Comparison of ENCODE assay signal across 10 mouse cellular contexts in the genomic region with DNA sequence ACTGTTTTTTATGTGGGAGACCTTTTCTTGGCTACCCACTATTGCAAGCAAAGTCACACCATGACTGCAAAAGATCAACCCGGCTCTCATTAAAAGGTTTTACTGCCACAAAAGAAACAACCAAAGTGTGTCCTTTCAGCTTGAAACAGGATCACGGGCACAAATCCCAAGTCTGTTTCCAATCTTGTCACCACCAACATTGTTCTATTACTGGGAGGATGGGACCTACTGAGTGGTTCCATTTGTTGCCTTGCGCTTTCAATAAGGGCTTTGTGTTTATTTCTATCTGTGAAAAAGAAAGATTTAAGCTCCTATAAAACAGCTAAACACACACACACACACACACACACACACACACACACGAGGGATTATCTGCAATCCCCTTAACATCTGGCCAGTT. TPM values are rescaled to one million over a fixed set of nuclear protein-coding genes. Genes with fewer than 3 reads are reported as not detected.
DNase-seq lines count a peak whose midpoint lies in the region; ATAC-seq and TF ChIP-seq lines count a peak whose summit lies in the region.
"Had no signal": no experiment of that assay in that cellular context is flagged by ENCODE, and none has a peak within 500 bp of the region (broad histone marks: within the 10 kb centered on the region; RNA-seq: fewer than 3 reads in every experiment).

No protein-coding gene starts in this region.

- no peak for TF ChIP-seq CTCF in stomach, postnatal 0 days (IDR thresholded peaks at IDR 0.05; ENCODE audit: low read depth)

- no peak for ATAC-seq in forebrain, embryonic 12.5 days (ENCODE audit: low FRiP score)
- no peak for ATAC-seq in forebrain, embryonic 11.5 days (replicated peaks; ENCODE audit: low FRiP score)
- ATAC-seq in neural tube, embryonic 11.5 days (ENCODE audit: insufficient read depth, low FRiP score, low TSS enrichment): no peak
- no peak for ATAC-seq in stomach, postnatal 0 days (ENCODE audit: low FRiP score, low TSS enrichment)

- H3K9ac ChIP-seq in forebrain, embryonic 12.5 days: no peak overlapping the region
- no peak overlapping the region for H3K9ac ChIP-seq in forebrain, embryonic 11.5 days (ENCODE audit: low read length)
- H3K9ac ChIP-seq in neural tube, embryonic 11.5 days (ENCODE audit: low read length): no peak overlapping the region
- H3K9ac ChIP-seq in stomach, postnatal 0 days (ENCODE audit: low read length): no peak overlapping the region

- no peak overlapping the region for H3K27ac ChIP-seq in forebrain, embryonic 12.5 days
- no peak overlapping the region for H3K27ac ChIP-seq in forebrain, embryonic 11.5 days (ENCODE audit: low read depth, low read length)
- no peak overlapping the region for H3K27ac ChIP-seq in neural tube, embryonic 11.5 days (ENCODE audit: low read depth, low read length)
- H3K27ac ChIP-seq in limb, embryonic 10.5 days: peak overlapping the region; percentile 65
- peak overlapping the region; percentile 97 for H3K27ac ChIP-seq in stomach, postnatal 0 days (replicated peaks)

- no peak overlapping the region for H3K4me3 ChIP-seq in forebrain, embryonic 12.5 days (replicated peaks)
- H3K4me3 ChIP-seq in forebrain, embryonic 11.5 days (ENCODE audit: low read depth, low read length): no peak overlapping the region
- H3K4me3 ChIP-seq in neural tube, embryonic 11.5 days (ENCODE audit: low read depth, low read length): peak overlapping the region; percentile 78; the same call in 1 of the 2 replicates
- H3K4me3 ChIP-seq in limb, embryonic 10.5 days: peak overlapping the region; percentile 88
- H3K4me3 ChIP-seq in stomach, postnatal 0 days (ENCODE audit: low read depth, low read length): peak overlapping the region; percentile 96

- no peak for DNase-seq in forebrain, embryonic 11.5 days (ENCODE audit: low spot score)
- DNase-seq in neural tube, embryonic 11.5 days (ENCODE audit: low spot score): no peak
- no peak for DNase-seq in neural tube, embryonic 10.5 days (ENCODE audit: extremely low spot score, low spot score)
- DNase-seq in limb, embryonic 10.5 days (ENCODE audit: low spot score): no peak
- DNase-seq in stomach, postnatal 0 days (ENCODE audit: low spot score): no peak
- DNase-seq in urinary bladder, adult 18-20 months (ENCODE audit: low spot score in 2 of 2): no peak
- no peak for DNase-seq in ovary, postnatal 10 days (ENCODE audit: low spot score)
- DNase-seq: cerebellum, adult 11 months; gastrocnemius, postnatal 10 days had no signal

- WGBS in forebrain, embryonic 12.5 days: 9% methylated on average over 4 of the region's 4 CpGs
- 9% methylated on average over 4 of the region's 4 CpGs for WGBS in forebrain, embryonic 11.5 days
- WGBS in neural tube, embryonic 11.5 days: 30% methylated on average over 4 of the region's 4 CpGs
- WGBS in limb, embryonic 10.5 days: 17% methylated on average over 4 of the region's 4 CpGs
- 31% methylated on average over 4 of the region's 4 CpGs for WGBS in stomach, postnatal 0 days

- H3K4me1 ChIP-seq in forebrain, embryonic 12.5 days: peaks cover 7% of the 10 kb centered on the region
- H3K4me1 ChIP-seq in forebrain, embryonic 11.5 days (replicated peaks; ENCODE audit: control insufficient read depth, insufficient read depth, low read length): 0 out of 2 replicates have a peak, but pooled peaks cover 2% of the 10 kb centered on the region
- no peaks in the 10 kb centered on the region for H3K4me1 ChIP-seq in neural tube, embryonic 11.5 days (ENCODE audit: control insufficient read depth, insufficient read depth, low read length)
- H3K4me1 ChIP-seq in limb, embryonic 10.5 days: peaks cover 37% of the 10 kb centered on the region
- H3K4me1 ChIP-seq in stomach, postnatal 0 days (replicated peaks; ENCODE audit: control insufficient read depth, insufficient read depth): no peaks in the 10 kb centered on the region

- H3K4me2 ChIP-seq in forebrain, embryonic 12.5 days: peak overlapping the region; percentile 80
- H3K4me2 ChIP-seq in forebrain, embryonic 11.5 days (ENCODE audit: low read depth, low read length, severe bottlenecking): no peak overlapping the region
- peak overlapping the region; percentile 64 for H3K4me2 ChIP-seq in neural tube, embryonic 11.5 days (ENCODE audit: low read depth)
- H3K4me2 ChIP-seq in stomach, postnatal 0 days (replicated peaks; ENCODE audit: low read depth): peak overlapping the region; percentile 64

- peaks cover 17% of the 10 kb centered on the region for H3K27me3 ChIP-seq in forebrain, embryonic 12.5 days
- H3K27me3 ChIP-seq in forebrain, embryonic 11.5 days (ENCODE audit: control insufficient read depth, insufficient read depth, low read length): peaks cover 2% of the 10 kb centered on the region; the same call in 1 of the 2 replicates
- H3K27me3 ChIP-seq in neural tube, embryonic 11.5 days (ENCODE audit: control insufficient read depth, insufficient read depth, low read length): no peaks in the 10 kb centered on the region
- H3K27me3 ChIP-seq in limb, embryonic 10.5 days (ENCODE audit: low read depth, poor library complexity, severe bottlenecking): no peaks in the 10 kb centered on the region
- no peaks in the 10 kb centered on the region for H3K27me3 ChIP-seq in stomach, postnatal 0 days (ENCODE audit: control insufficient read depth, insufficient read depth, low read length)

- H3K9me3 ChIP-seq in forebrain, embryonic 12.5 days: no peaks in the 10 kb centered on the region
- H3K9me3 ChIP-seq in forebrain, embryonic 11.5 days (ENCODE audit: control insufficient read depth, low read length): no peaks in the 10 kb centered on the region
- H3K9me3 ChIP-seq in neural tube, embryonic 11.5 days (ENCODE audit: control insufficient read depth, low read length): no peaks in the 10 kb centered on the region
- no peaks in the 10 kb centered on the region for H3K9me3 ChIP-seq in limb, embryonic 10.5 days (replicated peaks)
- H3K9me3 ChIP-seq in stomach, postnatal 0 days (ENCODE audit: control insufficient read depth, low read length): no peaks in the 10 kb centered on the region

- no peaks in the 10 kb centered on the region for H3K36me3 ChIP-seq in forebrain, embryonic 12.5 days (replicated peaks)
- H3K36me3 ChIP-seq in forebrain, embryonic 11.5 days (ENCODE audit: control insufficient read depth, insufficient read depth, low read length): no peaks in the 10 kb centered on the region
- no peaks in the 10 kb centered on the region for H3K36me3 ChIP-seq in neural tube, embryonic 11.5 days (ENCODE audit: control insufficient read depth, insufficient read depth, low read length)
- H3K36me3 ChIP-seq in limb, embryonic 10.5 days: no peaks in the 10 kb centered on the region
- no peaks in the 10 kb centered on the region for H3K36me3 ChIP-seq in stomach, postnatal 0 days (ENCODE audit: control insufficient read depth, insufficient read depth, low read length)

- TF ChIP-seq EP300 in stomach, postnatal 0 days (optimal IDR thresholded peaks at IDR 0.05): no peak

RNA-seq across cellular contexts. Expression of gene Crybg3, which starts 1.8 kb away (rescaled TPM):
- 4.6 and 4.9 TPM in 2 replicates for polyA plus RNA-seq in forebrain, embryonic 12.5 days (2016; fragmentation: Nextera tagmentation; extraction: Ambion mirVana)
- 6.0 and 6.5 TPM in 2 replicates for polyA plus RNA-seq in forebrain, embryonic 11.5 days (2014; fragmentation: Nextera tagmentation; extraction: Ambion mirVana)
- polyA plus RNA-seq in neural tube, embryonic 11.5 days (2014; fragmentation: Nextera tagmentation; extraction: Ambion mirVana): 7.3 and 7.8 TPM in 2 replicates
- 7.2 and 7.8 TPM in 2 replicates for polyA plus RNA-seq in limb, embryonic 10.5 days (2016; fragmentation: Nextera tagmentation; extraction: Ambion mirVana)
- 6.3 and 7.3 TPM in 2 replicates for polyA plus RNA-seq in stomach, postnatal 0 days (2015; fragmentation: Nextera tagmentation; extraction: Ambion mirVana)

RNA-seq across cellular contexts. Expression of gene Arl6, which starts 40.2 kb away (rescaled TPM):
- polyA plus RNA-seq in forebrain, embryonic 12.5 days (2016; fragmentation: Nextera tagmentation; extraction: Ambion mirVana): 49.1 and 50.9 TPM in 2 replicates
- polyA plus RNA-seq in forebrain, embryonic 11.5 days (2014; fragmentation: Nextera tagmentation; extraction: Ambion mirVana): 54.4 and 55.6 TPM in 2 replicates
- polyA plus RNA-seq in neural tube, embryonic 11.5 days (2014; fragmentation: Nextera tagmentation; extraction: Ambion mirVana): 47.5 and 50.0 TPM in 2 replicates
- polyA plus RNA-seq in limb, embryonic 10.5 days (2016; fragmentation: Nextera tagmentation; extraction: Ambion mirVana): 41.3 and 42.4 TPM in 2 replicates
- 17.8 and 18.2 TPM in 2 replicates for polyA plus RNA-seq in stomach, postnatal 0 days (2015; fragmentation: Nextera tagmentation; extraction: Ambion mirVana)

Comparison
In these comparisons a context has a peak if more than half of its experiments do, and no peak if none do; other contexts are left out.
1. H3K27ac ChIP-seq: peak in limb, embryonic 10.5 days (single experiment) and stomach, postnatal 0 days (single experiment); none in forebrain, embryonic 12.5 days (single experiment), forebrain, embryonic 11.5 days (single experiment) and neural tube, embryonic 11.5 days (single experiment).
2. H3K4me3 ChIP-seq: peak in neural tube, embryonic 11.5 days (single experiment), limb, embryonic 10.5 days (single experiment) and stomach, postnatal 0 days (single experiment); none in forebrain, embryonic 12.5 days (single experiment) and forebrain, embryonic 11.5 days (single experiment).